Mouse (Mus musculus): ENCODE results near the gene Lnx1.

Lnx1 gene

GRCm38 (mm10) chr5:74702766-74703165 lies at the start of gene Lnx1:
Gene Lnx1 (minus strand): TSS chr5:74702912.
- DNase-seq (ENCODE audit: low spot score in 2 of 2), result peak; percentile 63 to 78

- DNase-seq (ENCODE audit: low spot score in 2 of 2), result peak; percentile 60 to 70
Measured at GRCm38 (mm10) chr5:74750501-74750900, 47.8 kb upstream of the Lnx1 start.

GRCm38 (mm10) chr5:74747476-74747875 lies 44.8 kb upstream of the Lnx1 start:
- no peak for DNase-seq (ENCODE audit: low spot score in 2 of 2)

GRCm38 (mm10) chr5:74740951-74741350 lies 38.2 kb upstream of the Lnx1 start:
- no peak for DNase-seq (ENCODE audit: low spot score in 2 of 2)

- no peak for DNase-seq (ENCODE audit: low spot score in 2 of 2)
Measured at GRCm38 (mm10) chr5:74739435-74739834, 36.7 kb upstream of the Lnx1 start.

- no peak for DNase-seq (ENCODE audit: low spot score in 2 of 2)
Measured at GRCm38 (mm10) chr5:74738312-74738711, 35.6 kb upstream of the Lnx1 start.

GRCm38 (mm10) chr5:74733885-74734558 lies 31.3 kb upstream of the Lnx1 start:
- DNase-seq (ENCODE audit: low spot score in 2 of 2), result no peak

GRCm38 (mm10) chr5:74732613-74733012 lies 29.9 kb upstream of the Lnx1 start:
- no peak for DNase-seq (ENCODE audit: low spot score in 2 of 2)

- DNase-seq (ENCODE audit: low spot score in 2 of 2), result no peak
Measured at GRCm38 (mm10) chr5:74730601-74731000, 27.9 kb upstream of the Lnx1 start.

- DNase-seq (ENCODE audit: low spot score in 2 of 2), result peak in 1 of 2 experiments; percentile 18
Measured at GRCm38 (mm10) chr5:74729567-74729966, 26.9 kb upstream of the Lnx1 start.

- no peak for DNase-seq (ENCODE audit: low spot score in 2 of 2)
Measured at GRCm38 (mm10) chr5:74728186-74728585, 25.5 kb upstream of the Lnx1 start.

GRCm38 (mm10) chr5:74727319-74727718 lies 24.6 kb upstream of the Lnx1 start:
- DNase-seq (ENCODE audit: low spot score in 2 of 2), result no peak

GRCm38 (mm10) chr5:74725541-74725940 lies 22.8 kb upstream of the Lnx1 start:
- DNase-seq (ENCODE audit: low spot score in 2 of 2), result no peak

GRCm38 (mm10) chr5:74721816-74722215 lies 19.1 kb upstream of the Lnx1 start:
- no peak for DNase-seq (ENCODE audit: low spot score in 2 of 2)

- no peak for DNase-seq (ENCODE audit: low spot score in 2 of 2)
Measured at GRCm38 (mm10) chr5:74720661-74721060, 17.9 kb upstream of the Lnx1 start.

GRCm38 (mm10) chr5:74716165-74716564 lies 13.5 kb upstream of the Lnx1 start:
- peak; percentile 47 to 76 for DNase-seq (ENCODE audit: low spot score in 2 of 2)

- no peak for DNase-seq (ENCODE audit: low spot score in 2 of 2)
Measured at GRCm38 (mm10) chr5:74712811-74713210, 10.1 kb upstream of the Lnx1 start.

- DNase-seq (ENCODE audit: low spot score in 2 of 2), result no peak
Measured at GRCm38 (mm10) chr5:74711988-74712387, 9.3 kb upstream of the Lnx1 start.

GRCm38 (mm10) chr5:74711056-74711455 lies 8.3 kb upstream of the Lnx1 start:
- no peak for DNase-seq (ENCODE audit: low spot score in 2 of 2)

- DNase-seq (ENCODE audit: low spot score in 2 of 2), result peak; percentile 56 to 65
Measured at GRCm38 (mm10) chr5:74710181-74710580, 7.5 kb upstream of the Lnx1 start.

- DNase-seq (ENCODE audit: low spot score in 2 of 2), result peak; percentile 89 to 91
Measured at GRCm38 (mm10) chr5:74704460-74704790, 1.7 kb upstream of the Lnx1 start.

GRCm38 (mm10) chr5:74703741-74704459 lies 1.2 kb upstream of the Lnx1 start:
- DNase-seq (ENCODE audit: low spot score in 2 of 2), result peak; percentile 51 to 54

- no peak for DNase-seq (ENCODE audit: low spot score in 2 of 2)
Measured at GRCm38 (mm10) chr5:74700918-74701317, 1.8 kb downstream of the Lnx1 start.

Data from heart, adult 9 months (tissue).